Mouse (Mus musculus) testis, adult 2 months (tissue): ENCODE results near the gene Fas. TPM values are rescaled to one million over a fixed set of nuclear protein-coding genes. Genes with fewer than 3 reads are reported as not detected.

Experiments used
- H3K27ac ChIP-seq: fragments of 200-500 bp; 2 replicates; pipeline ENCODE4 v1.5.1; 2012; ENCODE audit warnings: low read depth, low read length; ENCODE audit not compliant: control insufficient read depth, insufficient read depth
- H3K27me3 ChIP-seq: fragments of 200-500 bp; 2 replicates; pipeline ENCODE4 v1.6.1; 2012; ENCODE audit warnings: mild to moderate bottlenecking, low read length, moderate library complexity; ENCODE audit not compliant: control insufficient read depth, insufficient read depth
- H3K36me3 ChIP-seq: fragments of 200-500 bp; 2 replicates; pipeline ENCODE4 v1.6.1; 2012; ENCODE audit warnings: mild to moderate bottlenecking, low read length; ENCODE audit not compliant: control insufficient read depth, insufficient read depth
- H3K4me1 ChIP-seq: fragments of 200-500 bp; 2 replicates; pipeline ENCODE4 v1.6.1; 2012; ENCODE audit warnings: low read length; ENCODE audit not compliant: control insufficient read depth, insufficient read depth
- H3K4me3 ChIP-seq: fragments of 200-500 bp; 2 replicates; pipeline ENCODE4 v1.5.1; 2012; ENCODE audit warnings: low read depth, mild to moderate bottlenecking, low read length, moderate library complexity, mixed read lengths; ENCODE audit not compliant: control insufficient read depth
- CTCF ChIP-seq: fragments of 200-500 bp; IDR thresholded peaks from 2 replicates; pipeline ENCODE4 v1.5.1; 2012; ENCODE audit warnings: low read depth, mild to moderate bottlenecking, inconsistent platforms, low read length, moderate library complexity; ENCODE audit not compliant: control insufficient read depth, insufficient read depth, insufficient replicate concordance
- POLR2A ChIP-seq: fragments of 200-500 bp; IDR thresholded peaks from 2 replicates; pipeline ENCODE4 v1.6.1; 2012; ENCODE audit warnings: low read depth, mild to moderate bottlenecking, inconsistent platforms, low read length, moderate library complexity; ENCODE audit not compliant: control insufficient read depth
- polyA plus RNA-seq: library from polyadenylated mRNA; depleted of rRNA; stranded (reverse); fragments of >200 nt; gene quantifications from 2 replicates; pipeline ENCODE4 v1.2.3, GENCODE M21; 2012

The Fas gene
- polyA plus RNA-seq, 1 experiment: not detected

DNA sequence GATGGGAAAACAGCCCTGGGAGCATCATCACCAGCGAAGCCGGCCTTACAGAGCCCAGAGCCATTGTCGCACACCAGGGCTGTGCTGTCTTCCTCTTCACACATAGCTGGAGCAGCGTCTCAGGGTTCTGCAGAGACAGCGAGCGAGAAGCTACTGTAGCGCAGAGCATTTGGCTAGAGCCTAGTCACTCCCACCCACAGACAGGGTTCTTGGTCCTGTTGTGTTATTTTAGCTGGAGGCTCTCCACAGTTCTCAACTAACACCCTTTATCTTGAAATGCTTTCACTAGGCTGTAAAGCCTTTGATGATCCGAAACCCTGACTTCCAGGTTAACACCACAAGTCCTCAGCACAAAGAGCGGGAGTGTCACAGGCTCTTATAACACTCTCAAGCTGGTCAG is 38.0 kb upstream of the Fas start:
- Histone ChIP-seq H3K4me3 (peak overlapping the region; percentile 45), H3K27me3 (no peaks in the 10 kb centered on the region), H3K4me1 (0 out of 2 replicates have a peak, but pooled peaks cover 5% of the 10 kb centered on the region), H3K36me3 (no peaks in the 10 kb centered on the region), H3K27ac (no peak overlapping the region)
- no peak for TF ChIP-seq POLR2A
- TF ChIP-seq CTCF: no peak

DNA sequence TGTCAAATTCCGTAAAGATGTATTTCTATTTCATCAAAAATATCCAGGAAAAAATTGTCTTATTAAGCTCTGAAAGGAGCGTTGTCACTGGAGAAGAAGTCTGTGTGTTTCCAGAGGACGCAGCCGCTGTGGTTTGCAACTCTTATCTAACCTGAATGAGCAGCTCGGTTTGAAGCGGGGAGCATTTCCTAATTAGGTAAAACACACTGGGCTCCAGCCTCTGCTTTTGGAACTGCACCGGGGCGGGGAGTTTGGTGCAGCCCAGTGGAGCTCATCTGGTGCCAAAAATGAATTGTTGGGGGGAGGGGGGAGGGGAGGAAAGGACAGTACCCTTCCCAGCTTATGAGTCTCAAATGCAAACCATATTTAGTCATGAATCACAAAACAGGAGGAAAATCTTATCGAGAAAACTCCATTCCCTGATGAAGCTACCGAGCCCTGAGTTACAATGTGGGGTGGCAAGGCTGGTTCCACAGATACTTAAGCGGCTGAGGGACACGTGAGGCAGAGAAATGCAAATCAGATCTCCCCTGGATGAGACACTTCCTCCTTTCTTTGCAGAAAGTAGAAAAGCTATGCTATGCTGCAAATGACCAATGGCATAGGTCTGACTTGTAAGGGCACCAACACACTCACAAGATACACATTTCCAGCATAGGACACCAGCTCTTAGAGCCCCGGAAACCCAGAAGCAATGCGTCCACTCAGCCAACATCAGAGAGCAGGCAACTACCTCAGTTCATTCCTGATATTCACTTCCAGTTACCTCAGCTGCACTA is 36.2 kb upstream of the Fas start:
- H3K27ac ChIP-seq: peak overlapping the region; percentile 71
- no peaks in the 10 kb centered on the region for H3K27me3 ChIP-seq

DNA sequence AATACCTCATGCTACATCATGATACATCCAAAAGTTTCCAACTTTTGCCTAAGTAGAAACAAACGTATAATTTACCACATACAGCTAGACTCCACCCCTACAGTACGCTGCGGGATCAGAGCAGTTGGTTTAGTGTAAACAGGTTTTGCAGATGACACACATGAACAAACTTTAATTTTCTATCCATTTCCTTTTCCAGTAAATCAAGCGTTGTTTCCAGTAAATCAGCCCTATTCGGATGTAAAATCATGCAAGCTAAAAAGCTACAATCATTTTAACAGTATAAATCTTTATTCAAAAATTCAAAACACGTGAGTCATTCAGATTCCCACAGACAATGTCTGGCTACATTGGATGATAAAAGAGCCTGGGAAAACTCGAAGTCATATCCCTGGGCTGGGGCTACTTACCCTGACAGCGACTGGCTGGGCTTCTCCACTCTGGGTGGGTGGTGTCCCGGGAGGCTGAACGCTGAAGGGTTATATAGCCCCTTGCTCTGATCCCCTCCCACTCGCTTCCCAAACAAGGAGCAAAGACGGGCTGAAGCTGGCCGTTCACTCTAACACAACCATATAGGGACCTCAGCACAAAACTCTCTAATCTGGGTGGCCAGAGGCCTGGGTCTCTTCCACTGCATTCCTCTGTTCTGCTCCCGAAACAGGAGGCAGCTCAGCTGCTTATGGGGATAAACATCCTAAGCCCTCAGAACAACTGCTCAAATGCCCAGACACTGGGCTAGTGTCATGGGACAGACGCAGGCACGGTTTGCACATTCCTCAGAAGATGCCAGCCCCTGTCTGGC is 35.4 kb upstream of the Fas start, which contains the start of gene Acta2:
Acta2 (minus strand) TSS at position 711 of the 802 bp plus-strand sequence.
- H3K27me3 ChIP-seq: no peaks in the 10 kb centered on the region
- TF ChIP-seq CTCF (no peak), POLR2A (peak; percentile 53; the same call in 1 of the 2 replicates)
- H3K36me3 ChIP-seq: no peaks in the 10 kb centered on the region
- peak within 1 kb of the TSS; percentile 72 for H3K27ac ChIP-seq
- 0 out of 2 replicates have a peak, but pooled peaks cover 5% of the 10 kb centered on the region for H3K4me1 ChIP-seq
- H3K4me3 ChIP-seq: peak within 1 kb of the TSS; percentile 54

More for the DNA sequence above, 36.2 kb upstream of the Fas start:
- TF ChIP-seq CTCF (no peak), POLR2A (no peak)
- Histone ChIP-seq H3K4me1 (0 out of 2 replicates have a peak, but pooled peaks cover 5% of the 10 kb centered on the region), H3K4me3 (peak overlapping the region; percentile 54), H3K36me3 (no peaks in the 10 kb centered on the region)

DNA sequence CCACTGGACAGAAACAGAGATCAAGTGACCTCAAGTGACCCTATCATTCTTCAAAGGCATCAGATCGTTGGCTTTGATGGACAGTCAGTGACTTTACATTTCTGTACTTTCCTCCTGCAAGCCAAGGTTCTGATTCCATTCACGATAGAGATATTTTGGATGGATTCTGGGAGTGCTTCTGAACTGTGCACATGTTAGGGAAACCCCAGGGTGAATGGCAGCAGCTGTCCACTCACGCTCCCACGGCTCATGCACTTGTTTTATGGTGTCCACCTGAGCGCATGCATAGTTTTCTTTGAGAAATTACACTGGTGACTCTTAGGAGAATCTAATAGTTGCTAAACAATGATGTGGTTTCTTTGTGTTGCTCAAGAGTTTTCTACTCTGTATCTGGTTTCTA is 34.3 kb upstream of the Fas start:
- Histone ChIP-seq H3K4me1 (0 out of 2 replicates have a peak, but pooled peaks cover 5% of the 10 kb centered on the region), H3K4me3 (no peak overlapping the region), H3K36me3 (no peaks in the 10 kb centered on the region), H3K27me3 (no peaks in the 10 kb centered on the region), H3K27ac (no peak overlapping the region)
- no peak for TF ChIP-seq POLR2A
- TF ChIP-seq CTCF: no peak

DNA sequence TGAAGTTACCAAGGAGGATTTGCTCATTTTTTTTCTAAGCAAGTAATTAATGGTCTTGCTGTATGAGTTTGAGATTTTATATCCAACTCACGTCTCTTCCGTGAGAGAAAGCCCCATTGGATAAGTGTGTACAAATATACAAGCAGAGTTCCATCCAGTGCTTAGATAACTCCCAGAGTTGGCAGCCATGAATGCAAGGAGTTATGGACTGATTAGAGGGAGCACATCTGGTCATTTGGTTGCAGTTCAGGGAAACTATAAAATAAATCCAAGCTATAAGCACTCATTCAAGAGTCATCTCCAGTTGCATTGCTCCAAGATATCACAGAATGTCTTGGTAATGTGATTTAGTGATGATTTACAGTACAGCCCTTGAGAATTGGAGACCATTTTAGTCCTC is 33.5 kb upstream of the Fas start:
- H3K27ac ChIP-seq: no peak overlapping the region
- no peaks in the 10 kb centered on the region for H3K27me3 ChIP-seq
- TF ChIP-seq POLR2A: no peak
- TF ChIP-seq CTCF: no peak
- H3K4me1 ChIP-seq: 0 out of 2 replicates have a peak, but pooled peaks cover 5% of the 10 kb centered on the region
- H3K36me3 ChIP-seq: no peaks in the 10 kb centered on the region
- H3K4me3 ChIP-seq: no peak overlapping the region

DNA sequence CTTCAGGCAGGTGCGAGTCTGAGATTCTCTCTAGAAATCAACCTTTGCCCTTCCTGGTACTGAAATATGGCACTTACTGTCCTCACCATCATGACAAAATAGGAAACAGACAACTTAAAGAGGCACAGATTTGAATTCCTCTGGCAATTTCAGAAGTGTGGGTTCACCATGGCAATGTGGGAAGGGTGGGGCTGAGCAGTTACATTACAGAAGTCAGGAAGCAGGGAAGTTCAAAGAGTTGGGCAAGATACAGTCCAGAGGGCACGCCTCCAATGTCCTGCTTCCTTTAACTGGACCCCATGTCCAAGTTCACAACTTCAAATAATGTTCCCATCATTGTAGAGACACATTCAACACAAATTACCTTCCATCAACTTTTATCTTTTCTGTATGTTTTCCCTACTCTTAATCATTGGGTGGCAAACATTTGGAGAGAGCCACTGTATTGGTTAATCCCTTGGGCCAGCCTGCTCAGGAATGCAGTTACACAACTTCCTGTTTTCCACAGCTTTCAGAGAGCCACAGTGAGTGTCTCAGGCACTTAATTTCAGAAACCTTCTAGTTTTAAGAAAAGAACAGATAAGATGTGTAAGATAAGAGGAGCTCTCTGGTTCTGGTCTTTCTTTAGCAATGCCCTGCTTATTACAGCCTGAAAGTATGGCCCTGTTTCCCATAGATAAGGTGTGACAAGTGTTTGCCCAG is 28.0 kb upstream of the Fas start:
- Histone ChIP-seq H3K4me1 (no peaks in the 10 kb centered on the region), H3K36me3 (no peaks in the 10 kb centered on the region), H3K27me3 (no peaks in the 10 kb centered on the region), H3K27ac (no peak overlapping the region), H3K4me3 (no peak overlapping the region)
- TF ChIP-seq POLR2A (no peak), CTCF (no peak)

DNA sequence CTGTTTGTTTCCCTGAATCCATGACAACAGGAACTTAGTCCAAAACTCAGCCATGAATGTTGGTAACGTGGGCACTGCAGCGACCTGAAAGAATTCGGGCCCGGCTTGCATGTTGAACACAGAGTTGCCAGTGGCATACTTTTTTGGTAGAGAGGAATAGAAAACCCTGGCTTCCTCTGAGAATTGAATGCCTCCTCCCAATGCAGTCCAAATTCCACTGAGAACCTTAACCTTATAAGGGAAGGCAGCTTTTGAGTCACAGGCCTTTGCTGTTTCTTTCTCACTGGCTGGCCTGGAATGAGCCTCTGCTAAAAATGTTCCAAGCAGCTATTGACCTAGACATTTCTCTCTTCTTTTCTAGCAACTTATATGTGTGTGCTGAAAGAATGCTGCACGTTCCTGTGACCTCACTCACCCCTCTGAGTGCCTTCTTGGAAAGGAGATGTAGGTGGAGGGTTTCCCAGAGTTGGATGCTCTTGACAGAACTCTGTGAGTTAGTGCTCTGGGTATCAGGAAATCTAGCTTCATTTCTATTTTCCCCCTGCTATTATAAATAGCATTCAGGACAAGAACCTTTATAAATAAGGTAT is 24.8 kb upstream of the Fas start:
- no peak for TF ChIP-seq CTCF
- TF ChIP-seq POLR2A: no peak
- H3K4me1 ChIP-seq: peaks cover under 1% of the 10 kb centered on the region; the same call in 1 of the 2 replicates
- H3K4me3 ChIP-seq: no peak overlapping the region
- H3K27ac ChIP-seq: no peak overlapping the region
- H3K36me3 ChIP-seq: no peaks in the 10 kb centered on the region
- no peaks in the 10 kb centered on the region for H3K27me3 ChIP-seq
